Mouse (Mus musculus) midbrain, embryonic 13.5 days (tissue): Measurements from ENCODE around the gene Gucy1a1. TPM values are rescaled to one million over a fixed set of nuclear protein-coding genes. Genes with fewer than 3 reads are reported as not detected.
"Not testable (repeated sequence)": the region's sequence is repeated elsewhere in the genome, so short reads cannot be mapped to it uniquely, and the experiment has no call there.

Experiments used
- ATAC-seq: fragments of 200-750 bp; cut with Nextera tagmentation; 2 replicates; pipeline ENCODE4 v1.8.0; 2017; ENCODE audit warnings: mild to moderate bottlenecking, moderate TSS enrichment, moderate library complexity
- H3K27ac ChIP-seq: fragments of 300-500 bp; sonication (generic); 2 replicates; pipeline ENCODE4 v1.5.1; 2015; ENCODE audit warnings: inconsistent platforms, mild to moderate bottlenecking, moderate library complexity
- H3K27me3 ChIP-seq: fragments of 300-500 bp; sonication (generic); 2 replicates; pipeline ENCODE4 v1.6.1; 2015; ENCODE audit warnings: mild to moderate bottlenecking, inconsistent platforms
- H3K36me3 ChIP-seq: fragments of 300-500 bp; sonication (generic); 2 replicates; pipeline ENCODE4 v1.6.1; 2015; ENCODE audit warnings: mild to moderate bottlenecking, inconsistent platforms
- H3K4me1 ChIP-seq: fragments of 300-500 bp; sonication (generic); replicated peaks from 2 replicates; pipeline ENCODE4 v1.6.1; 2015; ENCODE audit warnings: inconsistent platforms
- H3K4me2 ChIP-seq: fragments of 300-500 bp; sonication (generic); replicated peaks from 2 replicates; pipeline ENCODE4 v1.6.1; 2015; ENCODE audit warnings: moderate library complexity, mild to moderate bottlenecking, inconsistent platforms
- H3K4me3 ChIP-seq: fragments of 300-500 bp; sonication (generic); replicated peaks from 2 replicates; pipeline ENCODE4 v1.5.1; 2015; ENCODE audit warnings: mild to moderate bottlenecking, inconsistent platforms
- H3K9ac ChIP-seq: fragments of 300-500 bp; sonication (generic); replicated peaks from 2 replicates; pipeline ENCODE4 v1.6.1; 2015; ENCODE audit warnings: mild to moderate bottlenecking, inconsistent platforms
- H3K9me3 ChIP-seq: fragments of 300-500 bp; sonication (generic); 2 replicates; pipeline ENCODE4 v1.6.1; 2016; ENCODE audit warnings: mild to moderate bottlenecking, inconsistent platforms
- WGBS: fragments of 180-500 bp; shearing (Covaris S2); methylation state at CpG from one replicate; pipeline ENCODE4 v1.1.7; 2015; 5-methylcytosine and 5-hydroxymethylcytosine counted together
- polyA plus RNA-seq: library from polyadenylated mRNA; unstranded; fragments of >200 nt; fragmentation: Nextera tagmentation; extraction: Ambion mirVana; gene quantifications from 2 replicates; pipeline ENCODE4 v1.2.1, GENCODE M21; 2015

Gucy1a1 gene
- polyA plus RNA-seq, result 9.4 and 10.0 TPM in 2 replicates

GRCm38 (mm10) chr3:82145126-82145901 is at the start of gene Gucy1a1:
Gene Gucy1a1 (minus strand): TSS chr3:82145789.
- H3K27ac ChIP-seq, result no peak within 1 kb of the TSS
- 1% methylated on average over 36 of the region's 36 CpGs for WGBS
- H3K4me3 ChIP-seq, result peak within 1 kb of the TSS; percentile 56
- H3K4me1 ChIP-seq, result peaks cover 12% of the 10 kb centered on the region
- H3K9ac ChIP-seq, result peak within 1 kb of the TSS; percentile 69
- H3K27me3 ChIP-seq, result 0 out of 2 replicates have a peak, but pooled peaks cover 2% of the 10 kb centered on the region
- H3K4me2 ChIP-seq, result peak within 1 kb of the TSS; percentile 98
- H3K36me3 ChIP-seq, result no peaks in the 10 kb centered on the region
- ATAC-seq, result peak; percentile 88
- H3K9me3 ChIP-seq, result no peaks in the 10 kb centered on the region

GRCm38 (mm10) chr3:82191559-82192245 is 46.1 kb upstream of the Gucy1a1 start:
- no peak for ATAC-seq
- H3K9ac ChIP-seq, result no peak overlapping the region
- H3K4me1 ChIP-seq, result no peaks in the 10 kb centered on the region
- H3K36me3 ChIP-seq, result no peaks in the 10 kb centered on the region
- 75% methylated on average over 1 of the region's 1 CpGs for WGBS
- no peak overlapping the region for H3K4me2 ChIP-seq
- H3K27me3 ChIP-seq, result no peaks in the 10 kb centered on the region
- H3K9me3 ChIP-seq, result no peaks in the 10 kb centered on the region
- H3K27ac ChIP-seq, result no peak overlapping the region
- H3K4me3 ChIP-seq, result no peak overlapping the region

- Histone ChIP-seq H3K4me1 (no peaks in the 10 kb centered on the region), H3K27me3 (no peaks in the 10 kb centered on the region), H3K4me2 (no peak overlapping the region), H3K4me3 (no peak overlapping the region), H3K36me3 (no peaks in the 10 kb centered on the region), H3K9ac (no peak overlapping the region), H3K9me3 (no peaks in the 10 kb centered on the region), H3K27ac (no peak overlapping the region)
- no peak for ATAC-seq
- 91% methylated on average over 9 of the region's 9 CpGs for WGBS
These were observed 40.0 kb upstream of the Gucy1a1 start for GRCm38 (mm10) chr3:82185626-82186025.

- no peak overlapping the region for H3K27ac ChIP-seq
- ATAC-seq, result no peak
- H3K4me1 ChIP-seq, result no peaks in the 10 kb centered on the region
- no peaks in the 10 kb centered on the region for H3K27me3 ChIP-seq
- H3K36me3 ChIP-seq, result no peaks in the 10 kb centered on the region
- H3K4me2 ChIP-seq, result no peak overlapping the region
- H3K4me3 ChIP-seq, result no peak overlapping the region
- H3K9me3 ChIP-seq, result no peaks in the 10 kb centered on the region
- no peak overlapping the region for H3K9ac ChIP-seq
These were observed 35.9 kb upstream of the Gucy1a1 start for GRCm38 (mm10) chr3:82181500-82181899.

GRCm38 (mm10) chr3:82180253-82180652 is 34.7 kb upstream of the Gucy1a1 start:
- no peak overlapping the region for H3K9ac ChIP-seq
- H3K4me1 ChIP-seq, result no peaks in the 10 kb centered on the region
- ATAC-seq, result no peak
- H3K9me3 ChIP-seq, result no peaks in the 10 kb centered on the region
- H3K4me2 ChIP-seq, result no peak overlapping the region
- H3K36me3 ChIP-seq, result no peaks in the 10 kb centered on the region
- H3K27ac ChIP-seq, result no peak overlapping the region
- WGBS, result 79% methylated on average over 3 of the region's 3 CpGs
- H3K4me3 ChIP-seq, result no peak overlapping the region
- H3K27me3 ChIP-seq, result no peaks in the 10 kb centered on the region

- ATAC-seq, result no peak
- Histone ChIP-seq H3K27me3 (no peaks in the 10 kb centered on the region), H3K9me3 (no peaks in the 10 kb centered on the region), H3K27ac (no peak overlapping the region), H3K4me1 (no peaks in the 10 kb centered on the region), H3K4me2 (no peak overlapping the region), H3K36me3 (no peaks in the 10 kb centered on the region), H3K4me3 (no peak overlapping the region), H3K9ac (no peak overlapping the region)
- WGBS, result 87% methylated on average over 1 of the region's 1 CpGs
These were observed 29.9 kb upstream of the Gucy1a1 start for GRCm38 (mm10) chr3:82175501-82175900.

GRCm38 (mm10) chr3:82167064-82167463 is 21.5 kb upstream of the Gucy1a1 start:
- Histone ChIP-seq H3K4me2 (no peak overlapping the region), H3K27me3 (no peaks in the 10 kb centered on the region), H3K27ac (no peak overlapping the region), H3K4me1 (no peaks in the 10 kb centered on the region), H3K36me3 (no peaks in the 10 kb centered on the region), H3K9ac (no peak overlapping the region), H3K4me3 (no peak overlapping the region), H3K9me3 (no peaks in the 10 kb centered on the region)
- no peak for ATAC-seq
- 86% methylated on average over 2 of the region's 2 CpGs for WGBS

- Histone ChIP-seq H3K4me3 (no peak overlapping the region), H3K4me2 (no peak overlapping the region), H3K9ac (no peak overlapping the region), H3K4me1 (no peaks in the 10 kb centered on the region), H3K27ac (no peak overlapping the region), H3K36me3 (no peaks in the 10 kb centered on the region), H3K9me3 (no peaks in the 10 kb centered on the region), H3K27me3 (no peaks in the 10 kb centered on the region)
- 80% methylated on average over 2 of the region's 2 CpGs for WGBS
- ATAC-seq, result no peak
These were observed 20.3 kb upstream of the Gucy1a1 start for GRCm38 (mm10) chr3:82165937-82166336.

GRCm38 (mm10) chr3:82162992-82163391 is 17.4 kb upstream of the Gucy1a1 start:
- H3K27me3 ChIP-seq, H3K4me3 ChIP-seq, H3K36me3 ChIP-seq, H3K4me2 ChIP-seq, H3K9ac ChIP-seq, H3K4me1 ChIP-seq, H3K27ac ChIP-seq, H3K9me3 ChIP-seq, ATAC-seq: not testable (repeated sequence)
- WGBS, result 87% methylated on average over 1 of the region's 1 CpGs

- H3K36me3 ChIP-seq, result no peaks in the 10 kb centered on the region
- 0 out of 2 replicates have a peak, but pooled peaks cover 2% of the 10 kb centered on the region for H3K27me3 ChIP-seq
- no peak overlapping the region for H3K9ac ChIP-seq
- ATAC-seq, result no peak
- H3K9me3 ChIP-seq, result no peaks in the 10 kb centered on the region
- peak overlapping the region; percentile 98 for H3K4me2 ChIP-seq
- H3K4me1 ChIP-seq, result peaks cover 12% of the 10 kb centered on the region
- H3K4me3 ChIP-seq, result peak overlapping the region; percentile 56; the same call in 1 of the 2 replicates
- no peak overlapping the region for H3K27ac ChIP-seq
These were observed 389 bp upstream of the Gucy1a1 start for GRCm38 (mm10) chr3:82145978-82146377.

- H3K4me3 ChIP-seq, result peak overlapping the region; percentile 56
- no peaks in the 10 kb centered on the region for H3K9me3 ChIP-seq
- 5% methylated on average over 14 of the region's 14 CpGs for WGBS
- ATAC-seq, result peak; percentile 75
- peak overlapping the region; percentile 98 for H3K4me2 ChIP-seq
- H3K4me1 ChIP-seq, result peaks cover 12% of the 10 kb centered on the region
- no peak overlapping the region for H3K27ac ChIP-seq
- H3K27me3 ChIP-seq, result 0 out of 2 replicates have a peak, but pooled peaks cover 2% of the 10 kb centered on the region
- peak overlapping the region; percentile 69 for H3K9ac ChIP-seq
- H3K36me3 ChIP-seq, result no peaks in the 10 kb centered on the region
These were observed 864 bp downstream of the Gucy1a1 start for GRCm38 (mm10) chr3:82144725-82145125.

- H3K9me3 ChIP-seq, result no peaks in the 10 kb centered on the region
- no peak overlapping the region for H3K4me2 ChIP-seq
- no peak for ATAC-seq
- no peak overlapping the region for H3K9ac ChIP-seq
- no peak overlapping the region for H3K27ac ChIP-seq
- WGBS, result 67% methylated on average over 5 of the region's 5 CpGs
- H3K27me3 ChIP-seq, result no peaks in the 10 kb centered on the region
- H3K36me3 ChIP-seq, result no peaks in the 10 kb centered on the region
- peaks cover 12% of the 10 kb centered on the region for H3K4me1 ChIP-seq
- no peak overlapping the region for H3K4me3 ChIP-seq
These were observed 4.8 kb downstream of the Gucy1a1 start for GRCm38 (mm10) chr3:82140781-82141180.
